Mouse (Mus musculus): Measurements from ENCODE around the gene Traf3ip1. TPM values are rescaled to one million over a fixed set of nuclear protein-coding genes. Genes with fewer than 3 reads are reported as not detected.

Gene Traf3ip1
- total RNA-seq (2021) = 1 to 10 TPM; 3.4 to 3.8 TPM
- long read RNA-seq, experiment 1, partial matches to known transcripts = 0 of 2 reads
- long read RNA-seq, experiment 1, other reads (novel, unspliced or antisense) = 1 of 2 reads
- long read RNA-seq, experiment 2, partial matches to known transcripts = 0 of 1 reads
- long read RNA-seq, experiment 2, other reads (novel, unspliced or antisense) = 1 of 1 reads

- DNase-seq = peak; percentile 93
Measured at GRCm38 (mm10) chr1:91494457-91495140, at the start of gene Traf3ip1. TSS of gene Traf3ip1 (plus strand) at chr1:91494647.

- DNase-seq = no peak
Measured at GRCm38 (mm10) chr1:91444841-91445830, 49.3 kb upstream of the Traf3ip1 start.

- DNase-seq = no peak
Measured at GRCm38 (mm10) chr1:91446060-91446459, 48.4 kb upstream of the Traf3ip1 start.

- no peak for DNase-seq
Measured at GRCm38 (mm10) chr1:91446511-91446910, 47.9 kb upstream of the Traf3ip1 start.

- no peak for DNase-seq
Measured at GRCm38 (mm10) chr1:91448688-91449087, 45.8 kb upstream of the Traf3ip1 start.

GRCm38 (mm10) chr1:91450851-91451250, 43.6 kb upstream of the Traf3ip1 start:
- DNase-seq = peak; percentile 44

DNA sequence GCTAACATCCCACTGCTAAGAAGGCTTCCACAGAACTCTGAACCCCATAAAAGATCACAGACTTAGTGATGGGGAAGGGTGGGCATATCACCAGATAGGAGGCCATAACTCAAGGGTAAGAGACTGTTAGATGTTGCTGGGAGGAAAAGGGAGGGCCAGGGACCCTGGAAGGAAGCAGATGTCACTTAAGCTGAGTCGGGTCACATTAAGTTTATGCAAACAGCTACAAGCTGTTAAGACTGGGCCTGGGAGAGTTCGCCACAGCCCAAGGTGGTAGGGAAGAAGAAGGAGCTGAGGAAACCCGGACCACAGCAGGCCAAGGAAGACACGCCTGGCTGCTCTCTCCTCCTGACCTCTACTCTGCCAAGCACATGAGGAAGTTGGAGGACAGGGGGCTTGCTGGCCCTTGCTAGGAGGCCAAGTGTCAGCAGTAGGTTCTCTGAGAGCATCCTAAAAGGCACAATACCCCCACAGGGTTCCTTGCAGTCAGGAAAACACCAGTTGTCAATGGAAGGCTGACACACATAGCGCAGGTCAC, 42.8 kb upstream of the Traf3ip1 start:
- no peak for DNase-seq

- no peak for DNase-seq
Measured at GRCm38 (mm10) chr1:91453932-91454331, 40.5 kb upstream of the Traf3ip1 start.

DNA sequence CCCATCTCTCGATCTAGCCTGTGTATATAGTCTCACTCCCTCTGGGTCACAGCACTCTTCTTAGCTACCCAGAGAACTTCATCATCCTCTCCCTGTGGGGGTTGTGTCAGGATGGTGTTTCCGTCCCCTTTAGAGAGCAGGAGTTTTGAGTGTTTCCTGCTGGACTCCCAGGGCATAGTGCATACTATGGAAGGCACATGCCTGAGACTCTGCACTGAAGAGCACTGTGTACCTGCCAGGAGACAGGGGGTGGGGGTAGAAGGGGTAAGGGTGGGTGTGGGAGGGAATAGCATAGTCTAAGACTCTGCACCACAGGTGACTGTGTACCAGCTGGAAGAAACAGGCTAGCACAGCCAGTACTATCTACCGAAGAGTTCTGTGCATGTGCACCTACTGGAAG, 40.1 kb upstream of the Traf3ip1 start:
- DNase-seq = no peak

DNA sequence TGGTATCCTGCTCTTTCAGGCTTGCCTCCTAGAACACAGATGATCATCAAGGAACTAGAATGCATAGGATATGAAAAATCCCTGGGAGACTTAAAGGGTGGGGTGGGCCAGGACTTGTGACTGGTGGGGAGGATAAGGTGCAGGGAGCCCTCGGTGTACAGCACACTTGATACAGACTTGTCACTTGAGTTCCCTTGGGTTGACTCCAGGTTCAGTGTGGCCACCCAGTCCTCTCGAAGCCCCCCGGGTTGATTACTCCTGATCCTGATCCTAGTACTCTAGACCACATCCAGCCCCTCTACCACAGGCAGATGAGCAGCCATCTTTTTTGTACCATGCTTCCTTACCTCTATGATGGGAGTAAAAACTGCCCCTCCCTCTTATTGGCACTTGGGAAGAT, 39.5 kb upstream of the Traf3ip1 start:
- DNase-seq = no peak

DNA sequence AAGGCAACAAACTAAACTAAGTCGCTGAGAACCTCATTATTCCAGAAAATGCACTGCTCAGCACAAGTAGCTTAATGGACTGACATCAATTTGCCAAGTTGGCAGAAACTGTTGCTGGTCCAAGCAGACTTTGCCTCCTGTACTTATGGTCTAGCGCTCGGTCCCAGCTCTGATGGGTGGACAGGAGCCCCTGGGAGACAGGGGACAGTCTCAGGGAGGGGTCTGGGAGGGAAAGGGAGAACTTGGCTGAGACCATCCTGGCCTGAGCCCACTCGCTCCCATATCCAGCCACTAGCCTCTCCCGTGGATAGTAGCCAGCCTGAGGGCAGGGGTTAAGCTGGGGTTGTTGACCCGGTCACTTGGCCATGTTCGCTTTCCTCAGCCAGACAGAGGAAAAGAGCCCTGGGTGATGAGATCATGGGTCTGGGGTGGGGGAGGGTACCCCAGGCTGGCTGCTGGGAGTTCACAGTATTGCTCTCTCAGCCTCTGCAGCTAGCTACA, 38.7 kb upstream of the Traf3ip1 start:
- DNase-seq = peak; percentile 47

DNA sequence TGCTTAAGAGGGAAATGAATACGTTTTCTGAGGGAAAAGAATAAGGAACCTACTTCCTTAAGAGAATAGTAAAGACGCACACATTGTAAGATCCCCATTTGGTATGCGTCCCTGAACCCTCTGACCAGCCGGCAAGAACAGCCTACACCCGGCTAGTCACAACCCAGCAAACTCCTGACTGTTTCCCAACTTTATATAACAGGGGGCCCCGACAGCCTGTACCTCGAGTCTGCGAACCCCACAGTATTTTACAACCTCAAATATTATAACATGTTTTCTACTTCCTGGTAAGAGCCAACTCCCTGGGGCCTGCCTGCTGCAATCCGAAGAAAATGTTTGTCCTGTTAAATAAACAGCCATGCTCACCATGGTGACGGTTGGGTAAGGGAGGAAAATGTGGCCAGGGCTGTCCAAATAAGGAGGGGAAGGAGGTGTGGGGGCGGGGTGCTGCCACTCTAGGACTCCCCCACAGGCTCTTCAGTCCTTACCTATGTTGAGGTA, 38.1 kb upstream of the Traf3ip1 start:
- DNase-seq = no peak

- no peak for DNase-seq
Measured at GRCm38 (mm10) chr1:91457116-91457515, 37.3 kb upstream of the Traf3ip1 start.

- no peak for DNase-seq
Measured at GRCm38 (mm10) chr1:91457698-91458097, 36.7 kb upstream of the Traf3ip1 start.

- no peak for DNase-seq
Measured at GRCm38 (mm10) chr1:91458223-91458861, 36.1 kb upstream of the Traf3ip1 start.

DNA sequence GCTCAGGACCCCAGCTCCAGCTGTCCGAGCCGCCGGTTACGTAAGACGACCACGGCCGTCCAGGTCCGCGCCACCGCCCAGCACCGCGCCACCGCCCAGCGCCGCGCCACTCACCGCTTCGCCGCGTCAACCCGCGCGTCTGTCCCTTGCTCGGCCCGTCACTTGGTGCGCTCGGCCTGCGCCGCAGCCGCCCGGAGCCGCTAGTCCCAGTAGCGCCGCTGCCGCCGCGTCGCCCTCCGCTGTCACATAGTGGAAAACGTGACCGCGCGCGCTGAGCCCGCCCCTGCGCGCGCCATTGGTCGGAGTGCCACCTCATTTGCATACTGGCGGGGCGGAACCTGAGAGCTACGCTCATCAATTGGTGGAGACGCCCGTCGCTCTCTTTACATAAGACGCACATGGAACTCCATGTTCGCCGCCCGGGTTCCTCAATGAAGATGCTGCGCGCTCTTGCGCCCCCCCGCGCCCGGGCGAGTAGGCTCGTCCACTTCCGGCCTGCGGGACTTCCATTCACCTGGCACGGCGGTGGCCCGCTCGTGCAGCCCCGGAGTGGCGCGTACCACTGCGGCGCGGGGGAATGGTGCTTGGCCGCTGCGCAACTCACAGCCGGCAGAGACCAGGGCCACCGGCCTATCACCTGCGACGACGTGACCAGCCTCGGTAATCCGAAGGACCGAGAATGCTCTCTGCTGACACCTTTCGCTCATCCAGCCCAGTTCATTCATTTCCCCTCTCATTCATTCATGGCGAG, 35.2 kb upstream of the Traf3ip1 start, which contains the start of gene Per2:
Gene Per2, minus strand, starts transcription at position 266 of the 751 bp plus-strand sequence.
- DNase-seq = peak; percentile 97

GRCm38 (mm10) chr1:91460069-91460468, 34.4 kb upstream of the Traf3ip1 start:
- no peak for DNase-seq

- DNase-seq = no peak
Measured at GRCm38 (mm10) chr1:91460564-91460963, 33.9 kb upstream of the Traf3ip1 start.

DNA sequence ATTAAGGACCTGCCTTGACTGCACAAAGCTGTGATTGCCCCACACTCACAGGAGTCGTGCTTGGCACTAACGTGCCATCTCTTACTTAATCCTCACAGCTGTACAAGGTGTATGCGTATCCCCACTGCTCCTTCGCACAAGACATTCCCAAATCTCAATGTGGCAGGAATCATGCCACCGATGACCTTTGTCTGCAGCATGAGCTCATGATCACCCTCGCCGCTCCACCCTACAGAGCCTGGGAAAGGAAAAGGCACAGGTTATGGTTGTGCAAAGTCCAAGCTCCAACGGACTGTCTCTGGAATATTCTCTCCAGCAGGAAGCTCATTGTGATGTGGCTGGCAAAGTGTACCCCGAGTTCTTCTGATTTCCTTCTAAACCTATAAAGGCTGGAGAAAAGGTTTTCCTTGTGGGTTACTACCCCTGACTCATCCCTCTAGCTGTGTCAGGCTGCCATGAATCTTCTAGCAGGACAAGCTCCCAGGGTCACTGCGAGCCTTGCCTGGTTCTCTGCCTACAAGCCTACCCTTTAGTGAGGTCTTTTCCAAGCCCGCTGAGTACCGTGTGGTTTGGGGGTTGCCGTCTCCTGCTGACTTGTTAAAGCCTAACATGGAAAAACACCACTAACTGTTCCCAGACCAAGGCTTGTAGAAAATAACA, 31.0 kb upstream of the Traf3ip1 start:
- no peak for DNase-seq

- no peak for DNase-seq
Measured at GRCm38 (mm10) chr1:91464436-91464835, 30.0 kb upstream of the Traf3ip1 start.
